8 mouse cellular contexts compared by ENCODE assay signal in the genomic region with DNA sequence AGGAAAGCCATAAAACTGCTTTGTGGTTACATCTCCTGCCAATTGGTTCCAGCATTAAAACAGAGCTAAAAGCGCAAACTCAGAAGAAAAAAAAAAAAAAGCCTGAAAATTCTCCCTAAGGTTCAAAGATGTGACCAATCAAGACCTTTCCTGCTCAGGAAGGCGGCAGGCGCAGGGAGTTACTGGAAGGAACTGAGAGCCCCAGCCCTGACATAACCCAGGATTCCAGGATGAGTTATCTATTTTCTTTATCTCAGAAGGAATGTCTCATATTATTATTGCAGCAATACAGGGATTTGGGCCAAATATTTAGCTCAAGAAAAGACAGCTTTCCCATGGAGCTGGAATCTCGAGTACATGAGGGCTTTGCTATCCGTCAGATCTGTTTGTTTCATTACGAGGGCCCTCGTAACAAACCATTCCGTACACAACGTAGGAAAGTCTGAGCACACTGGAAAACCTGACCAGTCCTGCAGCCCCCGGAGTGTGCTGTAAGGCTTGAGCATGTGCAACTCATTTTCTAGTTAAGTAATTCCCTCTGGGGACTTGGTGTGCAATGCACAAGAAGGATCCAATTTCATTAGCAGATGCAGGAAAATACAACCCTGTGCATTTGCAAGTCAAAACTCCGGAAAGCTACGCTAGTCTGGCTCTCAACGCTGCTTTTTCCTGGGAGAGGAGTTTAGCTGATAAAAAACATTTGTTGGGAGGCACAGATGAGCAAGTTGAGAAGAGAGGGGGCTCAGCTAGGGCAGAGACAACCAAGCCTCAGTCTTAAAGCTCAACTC. TPM values are rescaled to one million over a fixed set of nuclear protein-coding genes. Genes with fewer than 3 reads are reported as not detected.
A peak's percentile ranks its signal among the peaks of the same experiment; 100 is the strongest.
DNase-seq lines count a peak whose midpoint lies in the region; ATAC-seq and TF ChIP-seq lines count a peak whose summit lies in the region.

No protein-coding gene starts in this region.

- H3K27ac ChIP-seq in thymus, adult 2 months (ENCODE audit: control insufficient read depth, insufficient read depth, low read length) = peak overlapping the region; percentile 27; the same call in 1 of the 2 replicates
- peak overlapping the region; percentile 78 for H3K27ac ChIP-seq in forebrain, postnatal 0 days (ENCODE audit: low read depth, low read length)
- H3K27ac ChIP-seq in hindbrain, embryonic 14.5 days = peak overlapping the region; percentile 78
- peak overlapping the region; percentile 98 for H3K27ac ChIP-seq in limb, embryonic 15.5 days
- H3K27ac ChIP-seq in neural tube, embryonic 11.5 days (ENCODE audit: low read depth, low read length) = peak overlapping the region; percentile 80

- H3K4me1 ChIP-seq in thymus, adult 2 months (replicated peaks; ENCODE audit: control insufficient read depth, insufficient read depth, low read length) = no peaks in the 10 kb centered on the region
- H3K4me1 ChIP-seq in forebrain, postnatal 0 days (ENCODE audit: insufficient read depth) = peaks cover 18% of the 10 kb centered on the region; the same call in 1 of the 2 replicates
- peaks cover 17% of the 10 kb centered on the region for H3K4me1 ChIP-seq in hindbrain, embryonic 14.5 days (replicated peaks; ENCODE audit: control insufficient read depth, insufficient read depth, low read length)
- peaks cover 11% of the 10 kb centered on the region for H3K4me1 ChIP-seq in limb, embryonic 15.5 days
- peaks cover 10% of the 10 kb centered on the region; the same call in 1 of the 2 replicates for H3K4me1 ChIP-seq in neural tube, embryonic 11.5 days (ENCODE audit: control insufficient read depth, insufficient read depth, low read length)

- H3K27me3 ChIP-seq in thymus, adult 2 months (ENCODE audit: control insufficient read depth, insufficient read depth, low read length) = no peaks in the 10 kb centered on the region
- H3K27me3 ChIP-seq in forebrain, postnatal 0 days (ENCODE audit: insufficient read depth, low read length) = no peaks in the 10 kb centered on the region
- H3K27me3 ChIP-seq in hindbrain, embryonic 14.5 days (ENCODE audit: control insufficient read depth, insufficient read depth, low read length) = no peaks in the 10 kb centered on the region
- H3K27me3 ChIP-seq in limb, embryonic 15.5 days = no peaks in the 10 kb centered on the region
- no peaks in the 10 kb centered on the region for H3K27me3 ChIP-seq in neural tube, embryonic 11.5 days (ENCODE audit: control insufficient read depth, insufficient read depth, low read length)

- TF ChIP-seq CTCF in thymus, adult 2 months (IDR thresholded peaks at IDR 0.05; ENCODE audit: borderline replicate concordance, control insufficient read depth, extremely low read depth, insufficient read depth, low read length, poor library complexity) = no peak
- no peak for TF ChIP-seq CTCF in forebrain, postnatal 0 days (IDR thresholded peaks at IDR 0.05; ENCODE audit: low read depth)

- peak overlapping the region; percentile 35; the same call in 1 of the 2 replicates for H3K9ac ChIP-seq in forebrain, postnatal 0 days
- peak overlapping the region; percentile 49 for H3K9ac ChIP-seq in hindbrain, embryonic 14.5 days
- H3K9ac ChIP-seq in limb, embryonic 15.5 days = peak overlapping the region; percentile 74
- peak overlapping the region; percentile 57 for H3K9ac ChIP-seq in neural tube, embryonic 11.5 days (ENCODE audit: low read length)

- no peaks in the 10 kb centered on the region for H3K36me3 ChIP-seq in thymus, adult 2 months (ENCODE audit: control insufficient read depth, insufficient read depth, low read length)
- H3K36me3 ChIP-seq in forebrain, postnatal 0 days (ENCODE audit: insufficient read depth) = no peaks in the 10 kb centered on the region
- H3K36me3 ChIP-seq in hindbrain, embryonic 14.5 days (replicated peaks; ENCODE audit: control insufficient read depth, insufficient read depth) = no peaks in the 10 kb centered on the region
- peaks cover 13% of the 10 kb centered on the region for H3K36me3 ChIP-seq in limb, embryonic 15.5 days
- no peaks in the 10 kb centered on the region; the same call in 1 of the 2 replicates for H3K36me3 ChIP-seq in neural tube, embryonic 11.5 days (ENCODE audit: control insufficient read depth, insufficient read depth, low read length)

- WGBS in thymus, adult 2 months = 74% methylated on average over 13 of the region's 13 CpGs
- 10% methylated on average over 13 of the region's 13 CpGs for WGBS in forebrain, postnatal 0 days
- 14% methylated on average over 13 of the region's 13 CpGs for WGBS in hindbrain, embryonic 14.5 days
- WGBS in limb, embryonic 15.5 days = 2% methylated on average over 13 of the region's 13 CpGs
- 13% methylated on average over 13 of the region's 13 CpGs for WGBS in neural tube, embryonic 11.5 days

- no peak for TF ChIP-seq POLR2A in thymus, adult 2 months (IDR thresholded peaks at IDR 0.05; ENCODE audit: control insufficient read depth, extremely low read depth, insufficient read depth, low read length, poor library complexity)

- DNase-seq in thymus, adult 2 months = no peak
- no peak for DNase-seq in thymus, postnatal 14 days
- DNase-seq in forebrain, postnatal 0 days = peak; percentile 71
- peak; percentile 56 for DNase-seq in hindbrain, embryonic 14.5 days (ENCODE audit: low spot score)
- DNase-seq in neural tube, embryonic 11.5 days (ENCODE audit: low spot score) = peak; percentile 64
- no peak for DNase-seq in left cerebral cortex, adult 8-10 months (ENCODE audit: low spot score in 2 of 2)

- peak; percentile 72 for ATAC-seq in forebrain, postnatal 0 days
- peak; percentile 53; the same call in 1 of the 2 replicates for ATAC-seq in hindbrain, embryonic 14.5 days (ENCODE audit: low FRiP score)
- peak; percentile 90 for ATAC-seq in limb, embryonic 15.5 days (ENCODE audit: insufficient number of reproducible peaks, low FRiP score, low TSS enrichment, low read depth)
- ATAC-seq in neural tube, embryonic 11.5 days (ENCODE audit: insufficient read depth, low FRiP score, low TSS enrichment) = no peak
- ATAC-seq in granulocyte monocyte progenitor cell, adult 5-6 weeks (replicated peaks; ENCODE audit: poor library complexity, severe bottlenecking) = no peak

- no peaks in the 10 kb centered on the region for H3K9me3 ChIP-seq in forebrain, postnatal 0 days (ENCODE audit: low read length)
- no peaks in the 10 kb centered on the region for H3K9me3 ChIP-seq in hindbrain, embryonic 14.5 days (ENCODE audit: control insufficient read depth, low read length)
- H3K9me3 ChIP-seq in limb, embryonic 15.5 days = no peaks in the 10 kb centered on the region
- H3K9me3 ChIP-seq in neural tube, embryonic 11.5 days (ENCODE audit: control insufficient read depth, low read length) = no peaks in the 10 kb centered on the region

- peak overlapping the region; percentile 14; the same call in 1 of the 2 replicates for H3K4me3 ChIP-seq in thymus, adult 2 months (ENCODE audit: control insufficient read depth, insufficient read depth, low read length)
- H3K4me3 ChIP-seq in forebrain, postnatal 0 days (ENCODE audit: low read depth, low read length) = peak overlapping the region; percentile 16
- H3K4me3 ChIP-seq in hindbrain, embryonic 14.5 days (replicated peaks; ENCODE audit: low read length) = peak overlapping the region; percentile 21
- H3K4me3 ChIP-seq in limb, embryonic 15.5 days = peak overlapping the region; percentile 59
- peak overlapping the region; percentile 28 for H3K4me3 ChIP-seq in neural tube, embryonic 11.5 days (ENCODE audit: low read depth, low read length)

- peak overlapping the region; percentile 41 for H3K4me2 ChIP-seq in forebrain, postnatal 0 days (ENCODE audit: low read depth)
- H3K4me2 ChIP-seq in hindbrain, embryonic 14.5 days (replicated peaks) = peak overlapping the region; percentile 27
- peak overlapping the region; percentile 61 for H3K4me2 ChIP-seq in limb, embryonic 15.5 days
- H3K4me2 ChIP-seq in neural tube, embryonic 11.5 days (ENCODE audit: low read depth) = peak overlapping the region; percentile 45

RNA-seq across cellular contexts. Expression of a gene that starts 45.8 kb away (rescaled TPM):
- 48.1 and 59.8 TPM in 2 replicates for polyA plus RNA-seq in thymus, adult 2 months (2012; rRNA removed)
- total RNA-seq in forebrain, postnatal 0 days (2014; rRNA removed) = 95.7 and 99.2 TPM in 2 replicates
- polyA plus RNA-seq in forebrain, postnatal 0 days (2015; fragmentation: Nextera tagmentation; extraction: Ambion mirVana) = 69.5 and 76.8 TPM in 2 replicates
- polyA plus RNA-seq in hindbrain, embryonic 14.5 days (2014; fragmentation: Nextera tagmentation; extraction: Ambion mirVana) = 78.5 and 89.3 TPM in 2 replicates
- polyA plus RNA-seq in limb, embryonic 15.5 days (2015; fragmentation: Nextera tagmentation; extraction: Ambion mirVana) = 83.6 and 84.8 TPM in 2 replicates
- 65.1 and 69.7 TPM in 2 replicates for polyA plus RNA-seq in neural tube, embryonic 11.5 days (2014; fragmentation: Nextera tagmentation; extraction: Ambion mirVana)
- total RNA-seq in granulocyte monocyte progenitor cell, adult 5-6 weeks (2014; fragmentation: Nextera tagmentation) = 34.8 and 58.3 TPM in 2 replicates
- total RNA-seq in granulocyte monocyte progenitor cell, adult 5-6 weeks (2017) = 17.9 and 24.5 TPM in 2 replicates
- total RNA-seq in left cerebral cortex, adult 8-10 months (2022) = 10 to 100 TPM; 31.1 to 37.2 (median 33.9) TPM

RNA-seq across cellular contexts. Expression of a gene that starts 56.7 kb away (rescaled TPM):
- polyA plus RNA-seq in thymus, adult 2 months (2012; rRNA removed) = 11.0 and 12.3 TPM in 2 replicates
- 9.7 and 12.5 TPM in 2 replicates for total RNA-seq in forebrain, postnatal 0 days (2014; rRNA removed)
- polyA plus RNA-seq in forebrain, postnatal 0 days (2015; fragmentation: Nextera tagmentation; extraction: Ambion mirVana) = 8.5 and 11.8 TPM in 2 replicates
- 11.2 and 14.5 TPM in 2 replicates for polyA plus RNA-seq in hindbrain, embryonic 14.5 days (2014; fragmentation: Nextera tagmentation; extraction: Ambion mirVana)
- 90.2 and 91.6 TPM in 2 replicates for polyA plus RNA-seq in limb, embryonic 15.5 days (2015; fragmentation: Nextera tagmentation; extraction: Ambion mirVana)
- polyA plus RNA-seq in neural tube, embryonic 11.5 days (2014; fragmentation: Nextera tagmentation; extraction: Ambion mirVana) = 33.1 and 40.0 TPM in 2 replicates
- 3.5 and 13.8 TPM in 2 replicates for total RNA-seq in granulocyte monocyte progenitor cell, adult 5-6 weeks (2014; fragmentation: Nextera tagmentation)
- total RNA-seq in granulocyte monocyte progenitor cell, adult 5-6 weeks (2017) = 3.0 and 7.2 TPM in 2 replicates
- 10 to 100 TPM in 3 of 4 experiments, 1 to 10 TPM in 1; 8.6 to 12.5 (median 10.2) TPM for total RNA-seq in left cerebral cortex, adult 8-10 months (2022)

Comparison
In these comparisons a context has a peak if more than half of its experiments do, and no peak if none do; other contexts are left out.
1. DNase-seq: peak in forebrain, postnatal 0 days (single experiment), hindbrain, embryonic 14.5 days (single experiment) and neural tube, embryonic 11.5 days (single experiment); none in thymus, adult 2 months (single experiment), thymus, postnatal 14 days (single experiment) and left cerebral cortex, adult 8-10 months (0 of 2).
2. H3K27ac ChIP-seq: peak in every context shown above with its lines; median percentile 98 in limb, embryonic 15.5 days; 80 in neural tube, embryonic 11.5 days; 78 in forebrain, postnatal 0 days; 78 in hindbrain, embryonic 14.5 days; 27 in thymus, adult 2 months.
3. ATAC-seq: peak in forebrain, postnatal 0 days (single experiment), hindbrain, embryonic 14.5 days (single experiment) and limb, embryonic 15.5 days (single experiment); none in neural tube, embryonic 11.5 days (single experiment) and granulocyte monocyte progenitor cell, adult 5-6 weeks (single experiment).
4. Peak in every context shown above with its lines, with median percentiles within 50 percentile points of each other: H3K4me3 ChIP-seq, H3K4me2 ChIP-seq and H3K9ac ChIP-seq.